Mouse (Mus musculus) adrenal gland (tissue): ENCODE data around the gene Mog.

ENCODE experiments used
- intact Hi-C: fragments of 180-260 bp; cut with DNase I; formaldehyde crosslinking; loops from one replicate; pipeline ENCODE4 v1.15.1; 2025
- long read RNA-seq, 2 experiments: library from polyadenylated mRNA; unstranded; transcript quantifications; one replicate each; pipeline ENCODE4 v2.0.0; 2020; ENCODE audit warnings: borderline replicate concordance in 1 of 2; ENCODE audit not compliant: insufficient replicate concordance in 1 of 2

Mog gene
- long read RNA-seq, experiment 1: 0 reads
- long read RNA-seq, experiment 2: 0 reads

DNA sequence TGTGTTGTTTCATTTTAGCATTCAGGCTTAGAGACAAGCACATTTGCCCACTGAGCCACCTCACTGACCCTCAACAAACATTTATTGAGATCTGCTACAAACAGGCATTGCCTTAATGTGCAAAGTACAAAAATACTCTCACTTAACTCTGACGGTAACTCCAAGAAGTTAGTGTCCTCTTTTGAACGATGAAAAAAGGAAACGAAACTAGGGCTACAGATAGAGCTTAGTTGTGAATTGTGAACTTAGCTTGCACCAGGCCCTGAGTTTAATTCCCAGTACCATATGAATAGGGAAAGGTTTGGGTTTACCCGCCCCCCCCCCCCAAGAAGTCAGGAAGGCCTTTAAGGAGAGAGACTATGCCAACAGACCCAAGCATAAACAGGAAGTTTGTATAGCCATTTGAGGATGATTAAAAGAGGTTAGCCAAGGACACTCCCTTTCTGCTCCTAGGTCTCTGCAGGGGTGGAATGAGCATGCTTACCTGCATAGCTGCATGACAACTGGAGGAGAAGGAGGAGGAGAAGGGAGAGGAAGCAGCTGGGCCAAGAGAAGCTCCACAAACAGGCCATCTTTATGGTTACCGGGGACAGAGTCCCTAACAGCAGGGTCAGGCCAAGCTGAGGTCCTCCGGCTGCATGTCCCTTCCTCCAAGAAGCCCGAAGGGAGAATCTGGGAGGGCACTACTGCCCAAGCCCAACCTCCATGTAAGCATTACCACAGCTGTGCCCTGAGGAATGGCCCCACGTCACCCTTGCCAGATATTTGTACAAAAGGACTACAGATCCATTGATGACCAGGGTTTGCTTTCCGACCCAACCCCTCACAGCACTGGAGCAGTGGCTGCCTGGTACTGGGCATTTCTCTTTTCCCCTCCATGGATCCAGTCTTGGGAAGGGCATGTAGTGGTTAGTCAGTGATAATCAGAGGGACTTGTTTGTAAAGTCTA, at the start of gene Mog:
Gene Mog, minus strand, starts transcription at position 771 of the 949 bp plus-strand sequence.
- intact Hi-C loops: no loop called here

DNA sequence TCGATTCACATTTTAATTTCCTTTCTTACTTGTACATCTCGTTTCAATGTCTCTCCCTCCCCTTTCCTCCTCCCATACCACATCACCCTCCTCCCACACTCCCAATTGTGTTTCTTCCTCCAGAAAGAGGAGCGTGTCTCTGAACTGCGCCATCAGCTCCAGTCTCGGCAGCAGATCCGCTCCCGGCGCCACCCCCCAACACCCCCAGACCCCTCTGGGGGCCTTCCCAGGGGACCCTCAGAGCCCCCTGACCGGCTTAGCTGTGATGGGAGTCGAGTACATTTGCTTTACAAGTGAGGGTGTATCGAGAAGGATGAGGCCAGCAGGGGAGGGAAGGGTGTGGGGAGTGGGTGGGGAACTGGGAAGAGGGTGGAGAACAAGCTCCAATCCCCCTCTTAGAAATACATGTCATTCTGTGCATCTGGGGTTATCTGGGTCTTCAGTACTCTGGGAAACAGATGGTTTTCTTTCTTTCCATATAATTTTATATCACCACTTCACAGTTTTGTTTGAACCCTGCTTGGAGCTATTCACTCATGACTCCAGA, 49.6 kb upstream of the Mog start:
- intact Hi-C loops: no loop called here

DNA sequence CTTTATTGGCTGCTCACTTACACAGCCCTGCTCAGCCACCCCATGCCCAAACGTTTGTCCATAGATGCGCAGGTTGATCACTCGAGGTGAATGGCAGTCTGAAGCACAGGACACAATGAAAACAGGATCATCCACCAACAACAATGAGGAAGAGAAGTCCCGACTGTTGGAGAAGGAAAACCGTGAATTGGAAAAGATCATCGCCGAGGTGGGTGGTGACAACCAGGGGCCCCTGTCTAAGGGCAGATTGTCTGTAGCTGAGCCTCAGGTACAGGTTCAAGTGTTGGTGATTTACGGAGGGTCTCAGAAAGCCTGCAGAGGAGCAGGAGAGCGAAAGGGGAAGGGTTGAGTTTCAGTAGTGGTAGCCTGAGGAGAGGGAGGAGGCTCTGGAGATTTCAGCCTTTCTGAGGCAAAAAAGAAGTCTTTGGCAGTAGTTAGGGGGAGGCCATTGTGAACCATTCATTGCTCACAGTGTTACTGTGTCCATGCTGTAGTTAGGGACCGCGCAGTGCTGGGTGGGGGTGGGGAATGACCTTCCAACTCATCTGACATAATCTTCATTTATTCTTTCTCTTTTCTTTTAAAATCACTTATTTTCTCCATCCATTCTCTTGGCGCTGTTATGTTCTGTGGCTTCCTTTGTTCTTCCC, 49.0 kb upstream of the Mog start:
- intact Hi-C loops: no loop called here

DNA sequence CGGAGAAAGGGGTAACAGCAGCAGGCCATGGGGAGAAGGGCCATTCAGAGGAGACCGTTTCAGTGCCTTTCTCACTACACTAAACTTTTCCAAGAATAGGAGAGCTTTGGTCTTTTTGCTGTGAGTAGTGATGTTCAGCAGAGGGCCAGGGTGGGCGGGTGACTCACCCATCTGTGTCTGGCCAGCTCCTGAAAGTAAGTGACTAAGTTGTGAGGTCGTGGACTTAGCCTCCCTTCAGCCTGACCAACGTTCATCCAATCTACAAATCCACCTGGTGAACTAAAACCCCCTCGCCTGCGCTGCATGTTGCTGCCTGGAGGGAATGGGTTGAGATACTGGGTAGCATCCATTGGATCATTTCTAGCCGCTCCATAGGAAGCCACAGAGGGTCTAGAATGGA, 46.9 kb upstream of the Mog start:
- intact Hi-C loops: no loop called here

DNA sequence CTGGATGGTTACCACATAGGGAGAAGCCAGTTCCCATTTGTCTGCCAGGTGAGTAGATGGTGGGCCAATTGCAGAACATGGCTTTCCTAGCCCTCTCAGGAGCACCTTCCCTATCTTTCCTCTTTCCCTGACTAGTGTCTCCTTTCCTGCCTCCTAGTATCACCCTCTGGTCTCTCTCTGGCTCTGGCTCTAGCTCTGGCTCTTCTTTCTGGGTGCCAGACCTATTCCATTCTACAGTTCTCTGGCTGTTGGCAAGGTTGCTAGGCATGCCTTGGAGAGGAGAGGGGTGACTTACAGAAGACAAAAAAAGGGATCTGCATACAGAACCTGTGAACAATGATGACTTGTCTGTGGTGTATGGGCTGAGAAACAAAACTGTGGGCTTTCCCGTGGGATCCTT, 44.7 kb upstream of the Mog start:
- intact Hi-C loops: no loop called here

DNA sequence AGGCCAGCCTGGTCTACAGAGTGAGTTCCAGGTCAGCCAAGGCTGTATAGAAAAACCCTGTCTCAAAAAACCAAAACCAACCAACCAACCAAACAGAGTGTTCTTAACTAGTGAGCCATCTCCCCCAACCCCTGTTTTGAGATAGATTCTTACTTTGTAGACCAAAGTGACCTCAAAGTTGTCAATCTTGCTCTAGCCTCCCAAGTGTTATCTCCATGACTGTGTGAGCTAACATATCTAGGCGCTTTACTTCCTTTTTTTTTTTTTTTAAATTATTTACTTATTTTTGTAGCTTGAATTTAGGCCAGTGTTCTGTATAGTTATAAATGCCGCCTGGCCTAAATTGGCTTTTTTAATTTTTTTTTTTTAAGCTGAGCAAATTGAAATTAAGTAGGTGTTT, 42.8 kb upstream of the Mog start:
- intact Hi-C loops: no loop called here

DNA sequence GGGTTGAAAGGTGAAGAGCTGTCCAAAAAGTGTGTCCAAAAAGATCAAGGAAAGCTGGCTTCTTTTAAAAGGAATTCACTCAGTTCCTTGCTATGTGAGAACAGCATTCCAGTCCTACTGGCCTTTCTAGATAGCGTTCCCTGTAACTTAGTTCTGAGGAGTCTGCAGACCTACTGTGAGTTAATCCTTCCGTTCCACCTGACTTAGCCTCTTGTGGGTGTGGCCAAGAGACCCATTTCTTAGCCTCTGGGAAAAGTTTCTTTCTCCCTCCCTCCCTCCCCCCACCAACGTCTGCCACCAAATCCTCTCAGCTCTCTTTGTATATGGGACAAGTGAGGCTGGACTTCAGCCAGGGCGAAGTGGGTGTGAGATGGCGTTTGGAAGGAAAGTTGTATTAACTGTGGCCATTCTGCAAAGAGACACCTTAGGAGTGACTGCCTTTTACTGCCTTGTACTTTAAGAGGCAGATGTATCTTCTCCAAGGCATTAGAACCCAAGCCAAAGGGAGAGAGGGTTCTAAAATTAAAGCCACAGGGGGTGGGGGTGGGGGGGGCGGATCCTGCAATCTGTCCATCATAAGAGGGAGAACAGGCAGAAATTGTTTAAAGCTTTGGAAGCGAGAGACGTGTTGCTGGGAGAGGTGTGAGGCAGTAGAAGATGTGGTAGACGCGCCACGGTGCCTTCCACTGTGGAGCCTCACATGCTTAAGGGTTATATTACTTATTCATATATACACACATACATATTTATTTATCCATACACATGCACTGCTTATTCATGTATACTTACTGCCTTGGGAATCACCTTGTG, 40.7 kb upstream of the Mog start:
- intact Hi-C loops: no loop called here

DNA sequence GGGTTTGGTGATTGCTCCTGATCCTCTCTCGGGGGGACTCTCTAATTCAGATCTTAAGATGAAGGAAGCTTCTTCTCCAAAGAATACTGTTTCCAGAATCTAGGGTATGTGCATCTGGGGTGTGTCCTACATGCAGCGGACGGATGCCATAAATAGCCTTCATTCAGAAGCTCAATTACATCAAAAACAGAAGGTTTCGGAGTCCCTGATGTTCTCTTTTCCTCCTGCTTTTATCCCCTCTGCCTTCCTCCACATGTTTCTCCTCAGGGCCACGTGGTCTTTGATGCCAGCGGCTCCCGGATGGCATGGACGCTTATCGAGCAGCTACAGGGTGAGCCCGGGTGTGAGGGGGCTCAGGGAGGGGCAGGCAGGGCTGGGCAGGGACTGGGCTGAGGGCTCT, 39.9 kb upstream of the Mog start:
- intact Hi-C loops: no loop called here

DNA sequence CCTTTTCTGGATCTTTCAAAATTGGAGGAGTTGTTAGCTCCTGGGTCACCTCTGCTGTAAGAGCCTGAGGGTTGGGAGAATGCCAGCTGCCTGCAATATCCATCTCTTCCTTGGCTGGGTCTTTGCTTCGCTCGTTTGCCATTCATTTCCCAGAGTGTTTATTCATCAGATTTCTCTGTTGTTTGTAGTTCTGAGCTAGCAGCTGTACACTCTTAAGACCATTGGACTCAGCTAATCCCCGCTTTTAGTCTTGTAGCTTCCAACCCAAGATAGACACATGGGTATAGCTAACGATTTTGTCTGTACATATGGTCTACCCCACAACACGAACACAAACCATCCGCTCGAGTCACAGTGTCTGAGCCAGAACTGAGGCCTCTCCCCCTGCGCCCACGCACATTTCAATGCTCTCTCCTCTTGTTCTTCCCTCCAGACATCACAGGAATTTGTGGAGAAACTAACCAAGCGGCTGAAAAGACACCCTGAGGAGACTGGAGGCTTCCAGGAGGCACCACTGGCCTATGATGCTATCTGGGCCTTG, 39.0 kb upstream of the Mog start:
- intact Hi-C loops: no loop called here

DNA sequence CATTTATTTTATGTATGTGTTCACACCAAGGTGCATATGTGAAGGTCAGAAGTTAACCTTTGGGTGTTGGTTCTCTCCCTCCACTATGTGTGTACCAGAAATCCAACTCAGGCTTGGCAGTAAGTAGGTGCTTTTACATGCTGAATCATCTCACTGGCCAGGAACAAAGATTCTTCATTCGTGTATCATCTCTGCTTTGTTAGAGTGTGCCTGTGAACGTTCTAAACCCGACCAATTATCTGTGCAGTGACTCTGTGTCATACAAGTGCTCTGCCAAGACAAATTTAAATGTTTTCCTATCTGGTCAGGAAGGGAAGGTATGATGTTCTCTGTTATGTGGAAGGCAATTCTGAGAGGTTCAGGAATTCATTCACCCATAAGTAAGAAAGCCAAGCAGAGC, 38.2 kb upstream of the Mog start:
- intact Hi-C loops: no loop called here

DNA sequence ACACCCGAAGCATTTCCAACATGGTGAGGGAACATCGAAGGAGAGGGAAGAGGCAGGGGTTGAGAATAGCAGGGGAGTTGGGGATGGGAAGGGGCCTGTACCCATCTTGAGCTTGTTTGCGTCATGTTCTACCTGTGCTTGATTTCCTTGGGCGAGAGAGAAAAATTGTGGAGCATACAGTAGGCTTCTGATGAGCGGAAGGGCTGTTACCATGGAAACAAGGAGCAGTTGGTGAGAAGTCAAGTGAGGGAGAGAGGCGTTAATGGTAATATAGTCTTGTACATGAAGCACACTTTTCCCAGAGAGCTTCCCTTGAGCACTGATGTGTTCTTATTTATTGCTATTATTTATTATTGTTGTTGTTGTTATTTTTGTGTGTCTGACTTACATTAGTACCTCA, 33.8 kb upstream of the Mog start:
- intact Hi-C loops: no loop called here

DNA sequence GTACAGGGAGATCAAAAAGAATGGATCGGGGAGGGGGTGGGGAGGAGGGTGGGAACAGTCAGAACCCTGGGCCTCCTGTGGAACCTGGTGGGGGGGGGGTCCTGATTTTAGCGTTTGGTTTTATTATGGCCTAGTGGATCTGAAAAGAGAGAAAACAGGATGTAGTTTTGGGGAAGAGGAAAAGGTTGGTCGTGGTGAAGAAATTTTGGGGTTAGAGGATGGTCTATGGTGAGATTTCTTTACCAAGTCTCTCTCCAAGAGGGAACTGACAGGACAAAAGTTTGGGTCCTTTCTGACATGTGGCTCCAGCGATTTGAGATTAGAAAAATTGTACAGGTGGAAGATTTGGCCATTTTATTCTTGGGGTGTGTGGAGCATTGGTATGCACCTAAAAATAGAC, 28.5 kb upstream of the Mog start:
- intact Hi-C loops: no loop called here

DNA sequence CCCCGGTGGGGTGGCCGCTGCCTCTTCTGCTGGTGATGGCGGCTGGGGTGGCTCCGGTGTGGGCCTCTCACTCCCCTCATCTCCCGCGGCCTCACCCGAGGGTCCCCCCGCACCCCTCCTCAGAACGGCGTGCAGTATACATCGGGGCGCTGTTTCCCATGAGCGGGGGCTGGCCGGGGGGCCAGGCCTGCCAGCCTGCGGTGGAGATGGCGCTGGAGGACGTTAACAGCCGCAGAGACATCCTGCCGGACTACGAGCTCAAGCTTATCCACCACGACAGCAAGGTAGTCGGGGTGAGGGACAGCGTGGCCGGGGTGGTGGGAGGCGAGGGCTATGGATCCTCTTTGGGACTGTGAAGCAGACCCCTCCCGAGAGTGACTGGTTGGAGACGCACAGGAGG, 27.7 kb upstream of the Mog start:
- intact Hi-C loops: no loop called here

DNA sequence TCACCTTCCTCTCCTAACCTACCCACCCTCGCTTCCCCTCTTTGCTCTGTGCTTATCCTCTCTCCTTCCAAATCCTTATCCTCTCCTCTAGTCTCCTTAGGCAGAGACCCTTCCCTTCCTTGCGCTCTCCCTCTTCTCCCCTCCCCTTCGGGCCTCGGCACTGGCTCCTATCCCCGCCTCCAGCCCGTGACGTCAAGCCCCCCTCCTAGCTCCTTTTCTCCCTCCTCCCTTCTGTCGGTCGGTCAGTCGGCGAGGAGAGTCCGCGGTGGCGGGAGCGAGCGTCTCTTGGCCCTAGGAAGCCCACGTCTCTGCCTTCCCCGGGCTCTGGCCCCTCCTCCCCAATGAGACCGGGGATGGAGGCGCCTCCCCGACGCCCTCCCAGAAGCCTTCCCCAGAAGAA, 27.2 kb upstream of the Mog start:
- intact Hi-C loops: no loop called here

DNA sequence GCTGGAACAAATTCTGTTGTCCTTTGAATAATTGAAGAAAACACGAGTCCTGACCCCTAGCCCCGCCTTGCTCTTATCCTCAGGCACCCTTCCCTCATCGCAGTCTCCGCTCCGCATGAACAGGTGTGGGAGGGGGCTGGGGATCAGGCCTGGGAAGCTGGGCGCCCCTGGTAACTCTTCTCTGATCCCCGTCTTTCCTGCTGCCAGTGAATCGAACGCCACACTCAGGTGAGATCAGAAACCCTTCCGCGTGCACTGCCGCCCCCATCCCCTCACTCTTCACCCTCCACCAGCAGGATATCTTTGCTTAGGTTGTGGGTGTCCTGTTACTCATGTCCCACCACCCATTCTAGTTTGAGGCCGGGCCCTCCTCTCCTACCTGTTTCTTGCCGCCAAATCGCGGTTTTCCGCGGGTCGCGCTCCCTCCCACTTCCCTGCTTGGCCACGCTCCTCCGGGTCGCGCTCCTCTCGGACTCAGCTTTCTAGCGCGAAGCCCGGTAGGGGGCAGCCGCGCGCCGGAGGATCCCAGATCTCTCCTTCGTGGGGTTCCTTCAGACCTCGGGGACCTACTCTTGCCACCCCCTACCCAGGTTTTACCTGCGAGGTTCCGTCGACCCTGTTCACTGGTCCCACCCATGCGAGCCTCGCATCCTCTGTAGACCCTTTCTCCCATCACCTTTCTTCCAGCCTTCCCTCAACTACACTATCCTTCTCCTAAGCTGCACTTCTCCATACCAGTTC, 26.5 kb upstream of the Mog start:
- intact Hi-C loops: loop anchor here (5.0 kb wide), 3 partner anchors 52 to 157 kb away; partner anchors contain the start of gene Trim40

DNA sequence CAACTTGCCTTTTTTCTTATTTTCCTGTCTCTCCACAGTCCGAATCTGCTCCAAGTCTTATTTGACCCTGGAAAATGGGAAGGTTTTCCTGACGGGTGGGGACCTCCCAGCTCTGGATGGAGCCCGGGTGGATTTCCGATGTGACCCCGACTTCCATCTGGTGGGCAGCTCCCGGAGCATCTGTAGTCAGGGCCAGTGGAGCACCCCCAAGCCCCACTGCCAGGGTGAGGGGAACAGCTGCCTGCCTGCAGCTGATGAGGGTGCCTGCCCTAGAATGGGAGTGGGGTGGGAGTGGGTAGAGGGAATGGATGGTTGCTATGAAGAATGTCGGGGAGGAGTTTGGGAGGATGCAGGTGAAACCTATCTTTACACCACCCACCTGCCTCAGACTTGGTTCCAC, 25.2 kb upstream of the Mog start:
- intact Hi-C loops: loop anchor here (5.0 kb wide), 3 partner anchors 51 to 156 kb away; partner anchors contain the start of gene Trim40

DNA sequence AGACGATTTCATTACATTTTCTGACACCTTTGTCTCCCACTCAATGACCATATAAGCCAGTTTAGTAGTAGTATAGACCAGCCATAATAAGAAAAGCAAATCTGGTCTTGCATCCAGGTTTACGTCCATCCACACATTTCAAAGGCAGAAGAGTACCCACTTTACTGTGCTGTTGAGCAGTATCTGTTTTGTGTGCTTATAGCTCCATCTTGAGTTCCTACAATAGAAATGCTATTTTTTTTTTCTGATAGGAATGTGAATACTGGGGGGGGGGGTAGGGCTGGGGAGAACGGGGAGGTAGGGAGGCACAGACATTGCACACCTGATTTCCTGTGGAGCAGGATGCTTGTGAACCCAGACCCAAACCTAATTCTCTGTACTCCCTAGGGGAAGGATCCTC, 24.8 kb upstream of the Mog start:
- intact Hi-C loops: loop anchor here (5.0 kb wide), 3 partner anchors 51 to 156 kb away; partner anchors contain the start of gene Trim40

DNA sequence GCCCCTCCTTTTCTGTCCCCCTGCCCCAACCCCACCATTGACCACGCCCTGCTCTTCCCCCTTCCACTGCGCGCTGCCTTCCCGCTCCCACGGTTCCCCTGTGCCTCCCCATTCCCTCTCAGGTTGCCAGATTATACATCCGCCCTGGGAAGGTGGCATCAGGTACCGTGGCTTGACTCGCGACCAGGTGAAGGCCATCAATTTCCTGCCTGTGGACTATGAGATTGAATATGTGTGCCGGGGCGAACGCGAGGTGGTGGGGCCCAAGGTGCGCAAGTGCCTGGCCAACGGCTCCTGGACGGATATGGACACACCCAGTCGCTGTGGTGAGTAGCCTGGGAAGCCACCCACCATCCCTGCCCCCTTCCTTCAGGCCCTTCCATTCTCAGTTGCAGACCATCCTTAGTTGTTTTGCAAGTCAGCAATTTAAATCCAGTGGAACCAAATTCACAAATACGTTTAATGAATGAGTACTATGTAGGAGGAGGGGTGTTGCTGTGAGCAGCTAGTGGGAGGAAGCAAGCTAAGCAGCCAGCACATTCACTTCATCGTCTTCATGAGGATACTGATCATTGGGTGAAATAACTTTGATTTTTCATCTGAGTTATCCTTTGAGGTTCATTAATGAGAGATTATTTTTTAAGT, 24.3 kb upstream of the Mog start:
- intact Hi-C loops: loop anchor here (5.0 kb wide), 3 partner anchors 50 to 155 kb away; partner anchors contain the start of gene Trim40

DNA sequence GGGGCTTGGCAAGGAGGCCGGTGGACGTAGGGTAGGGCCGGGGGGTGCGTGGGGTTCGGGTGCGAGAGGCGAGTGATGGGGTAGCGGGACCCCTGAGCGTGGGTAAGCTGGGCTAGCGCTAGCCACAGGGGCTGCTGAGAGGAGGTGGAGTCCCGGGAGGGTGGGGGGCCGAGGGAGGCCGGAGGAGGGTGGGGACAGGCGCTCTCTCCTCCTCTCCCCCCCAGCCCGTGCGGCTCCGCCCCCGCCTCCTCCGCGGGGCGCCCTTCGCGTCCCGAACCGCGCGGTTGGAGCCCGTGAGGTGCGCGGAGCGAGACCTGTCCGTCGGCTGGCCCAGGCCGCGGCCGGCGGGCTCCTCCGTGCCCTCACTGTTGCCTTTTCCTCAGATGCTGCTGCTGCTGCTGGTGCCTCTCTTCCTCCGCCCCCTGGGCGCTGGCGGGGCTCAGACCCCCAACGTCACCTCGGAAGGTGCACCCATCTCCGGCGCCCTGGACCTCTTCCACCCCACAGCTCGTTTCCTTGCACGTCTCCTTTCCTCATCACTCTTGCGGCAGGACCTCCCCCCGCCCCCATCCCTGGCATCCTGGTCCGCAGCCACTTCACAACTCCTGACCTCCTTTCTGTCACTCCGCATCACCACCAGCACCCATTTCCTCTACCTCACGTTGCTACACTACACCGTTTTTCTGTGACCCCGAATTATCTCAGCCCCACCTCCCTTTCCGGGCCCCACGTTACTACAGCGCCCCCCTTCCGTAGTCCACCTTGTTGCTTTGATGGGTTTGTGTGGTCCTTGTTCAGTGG, 23.3 kb upstream of the Mog start:
- intact Hi-C loops: loop anchor here (5.0 kb wide), 3 partner anchors 49 to 154 kb away; partner anchors contain the start of gene Trim40
